Mouse (Mus musculus) frontal cortex, postnatal 25 days (tissue): ENCODE data around the gene Olfr221.
A peak's percentile ranks its signal among the peaks of the same experiment; 100 is the strongest.
"Not testable (repeated sequence)": the region's sequence is repeated elsewhere in the genome, so short reads cannot be mapped to it uniquely, and the experiment has no call there.

Experiments used
- DNase-seq, 2 experiments: peaks; one replicate each; pipeline ENCODE4 v3.0.0; 2022; ENCODE audit warnings: low spot score in 2 of 2

Olfr221 gene

GRCm38 (mm10) chr14:52042359-52042758 is at the start of gene Olfr221:
Gene Olfr221, minus strand, starts transcription at chr14:52042459.
- not testable (repeated sequence) for DNase-seq

- no peak for DNase-seq
These were observed 40.8 kb upstream of the Olfr221 start for GRCm38 (mm10) chr14:52083083-52083482.

GRCm38 (mm10) chr14:52071599-52072137 is 29.4 kb upstream of the Olfr221 start:
- DNase-seq: no peak

GRCm38 (mm10) chr14:52066135-52066534 is 23.9 kb upstream of the Olfr221 start:
- DNase-seq: no peak

- DNase-seq: no peak
These were observed 19.5 kb upstream of the Olfr221 start for GRCm38 (mm10) chr14:52061798-52062197.

DNA sequence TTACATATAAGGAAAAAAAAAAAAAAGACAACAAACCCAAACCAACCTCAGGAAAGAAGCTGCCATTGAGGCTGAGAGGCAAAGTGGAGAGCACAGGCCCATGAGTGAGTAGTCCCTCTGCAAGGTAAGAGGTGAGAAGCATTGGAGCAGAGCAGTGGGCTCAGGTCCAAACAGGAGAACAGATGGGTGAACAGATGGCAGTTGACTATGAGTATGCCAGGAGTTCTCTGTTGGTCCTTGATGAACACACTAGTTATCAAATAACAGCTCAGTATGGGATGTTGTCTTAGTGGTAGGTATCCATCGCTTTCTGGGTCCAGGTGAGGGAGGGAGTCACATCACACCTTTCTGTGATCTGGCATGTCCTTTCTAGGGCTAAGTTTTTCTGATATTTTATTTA is 18.5 kb upstream of the Olfr221 start:
- DNase-seq: no peak

- no peak for DNase-seq
These were observed 17.7 kb upstream of the Olfr221 start for GRCm38 (mm10) chr14:52059982-52060381.

DNA sequence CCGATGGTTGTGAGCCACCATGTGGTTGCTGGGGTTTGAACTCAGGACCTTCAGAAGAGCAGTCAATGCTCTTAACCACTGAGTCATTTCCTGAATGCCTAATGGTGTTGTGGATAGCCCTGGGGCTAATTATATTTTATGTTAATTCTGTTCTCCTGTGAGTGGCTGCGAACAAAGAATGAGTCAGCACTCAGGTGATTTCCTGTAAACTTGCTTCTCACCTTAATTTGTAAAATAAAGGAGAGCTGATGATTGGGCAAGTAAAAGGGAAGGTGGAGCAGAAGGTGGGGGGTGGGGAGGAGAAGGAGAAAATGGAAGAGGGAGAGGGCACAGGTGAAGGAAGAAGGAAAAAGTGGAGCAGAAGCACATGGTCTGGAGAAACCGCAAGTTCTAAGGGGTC is 10.5 kb upstream of the Olfr221 start:
- DNase-seq: not testable (repeated sequence)

DNA sequence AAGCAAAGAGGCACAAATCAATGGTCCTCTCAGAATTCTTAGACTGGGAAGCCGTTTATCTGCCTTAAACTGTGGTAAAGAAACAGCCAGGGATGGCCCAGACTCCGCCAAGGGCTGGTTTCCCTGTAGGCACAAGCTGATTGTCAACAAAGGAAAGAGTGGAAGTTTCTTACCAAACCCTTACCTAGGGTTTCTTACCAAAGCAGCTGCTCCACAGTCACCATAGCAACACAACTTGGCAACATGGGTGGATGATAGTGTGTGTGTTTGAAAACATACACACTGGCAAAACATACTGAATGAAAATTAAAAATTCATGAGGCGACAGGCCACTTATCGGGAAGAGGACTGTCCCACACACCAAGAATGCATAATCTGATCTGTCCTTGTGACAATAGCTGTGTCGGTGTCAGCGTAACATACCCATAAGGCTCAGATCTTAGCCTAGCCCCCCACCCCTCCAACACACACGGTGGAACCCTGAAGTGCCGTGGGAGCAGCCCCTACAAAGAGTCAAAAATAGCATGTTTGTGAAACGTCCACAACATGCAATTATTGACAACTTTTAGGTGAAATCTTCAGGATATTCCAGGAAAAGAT is 3.8 kb upstream of the Olfr221 start:
- DNase-seq: no peak

DNA sequence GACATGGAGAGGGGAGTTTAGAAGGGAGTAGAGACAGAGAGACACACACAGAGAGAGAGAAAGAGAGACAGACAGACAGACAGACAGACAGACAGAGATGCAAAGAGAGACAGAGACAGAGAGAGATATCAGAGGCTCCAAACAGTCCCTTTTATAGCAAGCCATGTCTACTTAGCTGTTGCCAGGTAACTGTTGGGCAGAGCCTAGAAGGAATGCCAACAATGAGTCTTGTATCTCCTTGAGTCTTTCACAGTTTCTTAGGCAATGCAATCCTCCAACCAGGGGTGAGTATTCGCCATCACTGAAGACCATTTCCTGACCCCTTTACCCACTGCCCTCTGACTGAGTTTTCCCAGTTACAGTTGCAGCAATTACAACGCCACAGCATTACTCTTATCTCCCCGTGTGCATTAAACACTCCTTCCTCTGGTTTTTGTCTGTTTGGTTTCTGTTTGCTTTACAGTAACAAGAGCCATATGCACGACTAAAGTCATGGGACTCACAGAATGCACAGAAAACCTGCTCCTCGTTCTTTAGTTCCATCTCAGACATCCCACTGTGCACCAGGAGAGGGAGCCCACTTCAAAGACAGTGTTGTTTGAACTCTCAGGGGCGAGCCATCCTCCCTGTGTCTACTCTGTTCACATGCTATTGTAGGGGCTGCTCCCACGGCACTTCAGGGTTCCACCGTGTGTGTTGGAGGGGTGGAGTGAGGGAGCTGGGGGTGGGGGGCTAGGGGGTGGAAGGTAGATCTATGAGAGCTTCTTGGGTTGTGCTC is 2.8 kb upstream of the Olfr221 start:
- DNase-seq: no peak

- no peak for DNase-seq
These were observed 1.2 kb upstream of the Olfr221 start for GRCm38 (mm10) chr14:52043446-52043845.

- no peak for DNase-seq
These were observed 2.9 kb downstream of the Olfr221 start for GRCm38 (mm10) chr14:52039332-52039731.

DNA sequence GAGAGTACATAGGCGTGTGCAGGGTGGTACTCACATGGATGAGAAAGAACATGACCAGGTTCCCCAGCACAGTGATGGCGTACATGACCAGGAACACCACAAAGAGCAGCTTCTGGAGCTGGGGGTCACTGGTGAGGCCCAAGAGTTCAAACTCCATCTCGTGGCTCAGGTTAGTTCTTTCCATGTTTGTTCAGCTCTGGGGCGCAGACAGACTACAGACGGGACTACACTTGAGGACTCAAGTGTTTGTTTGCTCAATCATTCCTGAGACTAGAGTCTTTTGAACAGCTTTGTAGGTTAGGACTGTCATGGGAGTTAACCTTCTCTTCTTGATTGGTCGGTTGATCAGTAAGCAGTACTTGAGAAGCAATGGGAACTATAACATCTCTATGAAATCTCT is 6.3 kb downstream of the Olfr221 start:
- no peak for DNase-seq

GRCm38 (mm10) chr14:52026342-52026741 is 15.9 kb downstream of the Olfr221 start:
- DNase-seq: no peak

DNA sequence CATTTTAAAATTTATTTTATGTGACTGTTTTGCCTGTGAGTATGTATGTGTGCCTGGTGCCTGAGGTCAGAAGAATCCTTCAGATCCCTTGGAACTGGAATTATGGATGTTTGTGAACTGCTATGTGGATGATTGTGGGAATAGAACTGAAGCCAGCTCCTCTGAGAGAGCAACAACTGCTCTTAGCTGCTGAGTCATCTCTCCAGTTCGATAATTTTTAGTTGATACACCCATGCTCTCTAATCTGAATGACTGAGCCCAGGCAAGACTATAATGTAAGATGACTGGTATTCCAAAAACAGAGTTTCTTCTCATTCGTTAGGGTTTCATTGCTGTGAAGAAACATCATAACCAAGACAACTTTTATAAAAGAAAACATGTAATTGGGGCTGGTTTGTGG is 18.1 kb downstream of the Olfr221 start:
- DNase-seq: no peak

DNA sequence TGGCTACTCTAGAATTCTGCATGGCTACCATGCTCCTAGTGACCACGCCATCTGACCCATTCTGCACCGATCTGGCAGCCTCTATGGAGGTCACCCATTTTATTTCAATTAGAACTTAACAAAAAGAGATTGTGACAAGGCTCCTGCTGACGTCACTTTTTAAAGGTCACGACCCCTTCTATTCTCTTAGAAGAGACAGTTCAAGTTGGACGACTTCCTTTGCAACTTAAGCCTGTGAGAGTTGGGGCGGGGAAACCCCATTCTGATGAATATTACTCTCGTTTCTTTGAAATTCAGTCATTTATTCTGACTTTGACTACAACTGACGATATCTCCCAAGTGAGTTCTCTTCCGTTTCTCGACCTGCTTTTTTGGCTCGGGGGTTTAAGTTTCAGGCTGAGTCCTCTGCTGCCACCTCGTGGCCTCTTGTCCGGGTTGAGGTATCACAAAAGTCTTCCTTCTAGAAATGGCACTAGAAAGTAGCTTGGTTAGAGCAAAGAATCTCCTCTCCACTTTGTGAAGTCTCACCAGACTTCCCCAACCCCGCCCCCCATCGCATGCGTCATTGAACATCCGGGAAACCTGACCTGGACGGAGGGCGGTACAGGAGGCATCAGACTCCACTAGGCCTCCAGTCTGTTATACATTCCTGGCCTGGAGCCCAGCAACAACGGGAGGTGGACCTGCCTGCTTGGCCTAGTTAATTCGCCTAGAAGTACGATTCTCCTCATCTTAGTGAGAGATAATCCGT is 19.4 kb downstream of the Olfr221 start:
- peak; percentile 75 to 83 for DNase-seq

GRCm38 (mm10) chr14:52022244-52022708 is 20.0 kb downstream of the Olfr221 start:
- DNase-seq: no peak

DNA sequence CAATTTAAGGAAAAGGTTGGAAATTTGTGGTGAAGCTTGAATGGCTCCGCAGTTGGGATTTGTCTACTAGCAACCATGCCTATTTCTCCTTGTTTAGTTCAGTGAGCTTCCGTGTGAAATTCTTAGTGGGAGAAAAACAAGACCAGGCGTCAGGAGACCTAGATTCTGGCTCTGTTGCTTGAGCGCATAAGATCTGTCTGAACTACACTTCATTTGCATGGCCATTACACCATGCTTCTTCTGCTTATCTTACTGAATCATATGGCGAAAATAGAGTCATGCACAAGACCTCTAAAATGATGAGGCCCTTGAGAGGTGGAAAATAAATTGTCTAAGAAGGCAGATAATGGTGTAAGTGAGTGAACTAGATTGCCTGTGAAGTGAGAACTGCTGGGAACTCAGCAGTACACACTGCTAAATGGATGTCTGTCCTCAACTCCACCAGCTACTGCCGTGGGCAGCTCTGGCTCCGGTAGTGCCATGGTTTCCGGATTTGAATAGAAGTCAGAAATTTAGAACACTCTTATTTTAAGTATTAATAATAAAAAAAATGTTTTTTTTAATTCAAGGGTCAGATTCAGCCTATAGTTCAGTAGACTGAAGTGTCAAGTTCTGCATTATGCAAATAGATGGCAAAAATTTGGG is 20.6 kb downstream of the Olfr221 start:
- DNase-seq: no peak

DNA sequence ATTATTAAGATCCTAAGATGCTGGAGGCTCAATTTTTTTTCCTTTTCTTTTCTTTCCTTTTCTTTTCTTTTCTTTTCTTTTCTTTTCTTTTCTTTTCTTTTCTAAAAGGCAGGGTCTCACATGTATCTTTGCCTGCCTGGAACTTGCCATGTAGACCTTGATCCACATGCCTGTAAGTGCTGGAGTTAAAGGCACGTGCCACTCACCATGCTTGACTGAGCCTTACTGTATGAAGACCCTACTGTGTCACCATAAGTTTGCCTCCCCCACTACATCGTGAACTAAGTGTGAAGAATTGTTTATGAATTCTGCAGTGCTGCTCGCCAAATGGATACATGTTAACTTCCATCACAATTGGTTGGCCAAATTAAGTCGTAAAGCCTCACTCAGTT is 21.1 kb downstream of the Olfr221 start:
- DNase-seq: no peak

- peak in 1 of 2 experiments; percentile 55 for DNase-seq
These were observed 21.6 kb downstream of the Olfr221 start, which contains the start of gene Zfp219 for GRCm38 (mm10) chr14:52020486-52021137. Gene Zfp219, minus strand, starts transcription at chr14:52020733.
